Mouse (Mus musculus): ENCODE measurements around the gene Gm11567. TPM values are rescaled to one million over a fixed set of nuclear protein-coding genes. Genes with fewer than 3 reads are reported as not detected.
"Not testable (repeated sequence)": the region's sequence is repeated elsewhere in the genome, so short reads cannot be mapped to it uniquely, and the experiment has no call there.

Gm11567 gene
- not detected in 3 replicates for total RNA-seq (2017)

DNA sequence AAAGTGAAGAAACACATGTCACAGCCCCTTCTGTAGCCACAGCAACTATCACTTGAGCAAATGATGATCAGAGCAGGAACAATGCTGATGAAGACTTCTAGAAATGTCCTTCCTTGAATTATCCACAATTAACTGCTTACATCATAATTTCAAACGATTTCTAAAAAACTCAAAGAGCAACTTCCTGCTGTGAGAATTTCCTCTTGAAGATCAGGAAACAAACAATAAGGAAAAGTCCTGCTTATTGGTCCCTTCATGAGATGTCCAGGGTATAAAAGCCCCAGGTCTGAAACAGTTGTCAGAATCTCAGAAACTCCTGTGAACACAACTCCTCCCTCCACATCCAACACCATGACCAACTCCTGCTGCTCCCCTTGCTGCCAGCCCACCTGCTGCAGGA lies at the start of gene Gm11567:
Gene Gm11567, plus strand, starts transcription at position 301 of the 400 bp plus-strand sequence.
- not testable (repeated sequence) for ATAC-seq (replicated peaks; ENCODE audit: insufficient number of reproducible peaks, low FRiP score, low TSS enrichment, poor library complexity, severe bottlenecking)

- no peak for ATAC-seq (replicated peaks; ENCODE audit: insufficient number of reproducible peaks, low FRiP score, low TSS enrichment, poor library complexity, severe bottlenecking)
Measured at GRCm38 (mm10) chr11:99837966-99838365, 41.0 kb upstream of the Gm11567 start, which contains the start of gene 2300003K06Rik. TSS of gene 2300003K06Rik (minus strand) at chr11:99838066.

GRCm38 (mm10) chr11:99842185-99842584 lies 36.8 kb upstream of the Gm11567 start:
- ATAC-seq (replicated peaks; ENCODE audit: insufficient number of reproducible peaks, low FRiP score, low TSS enrichment, poor library complexity, severe bottlenecking) = no peak

- ATAC-seq (replicated peaks; ENCODE audit: insufficient number of reproducible peaks, low FRiP score, low TSS enrichment, poor library complexity, severe bottlenecking) = no peak
Measured at GRCm38 (mm10) chr11:99846746-99847145, 32.2 kb upstream of the Gm11567 start.

DNA sequence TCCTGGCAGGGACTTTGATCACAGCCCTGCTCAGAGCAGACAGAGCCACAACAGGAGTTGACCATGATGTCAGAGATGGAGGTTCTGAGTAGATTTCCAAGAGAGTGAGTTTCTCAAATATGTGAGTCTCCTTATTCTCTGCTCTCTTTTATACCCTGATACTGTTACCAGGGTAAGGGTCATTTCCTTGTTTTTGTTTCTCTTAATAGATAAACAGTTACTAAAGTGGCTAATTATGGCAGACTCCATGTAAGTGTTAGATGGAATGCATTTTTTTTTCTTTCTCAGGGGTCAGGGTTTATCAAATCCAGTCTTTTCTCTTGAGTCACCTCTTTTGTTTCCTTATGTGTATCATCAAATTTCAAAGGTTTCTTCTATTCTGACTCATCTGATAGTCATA lies 27.5 kb upstream of the Gm11567 start, which contains the start of gene Krtap4-16:
Gene Krtap4-16, minus strand, starts transcription at position 101 of the 400 bp plus-strand sequence.
- no peak for ATAC-seq (replicated peaks; ENCODE audit: insufficient number of reproducible peaks, low FRiP score, low TSS enrichment, poor library complexity, severe bottlenecking)

GRCm38 (mm10) chr11:99854121-99854520 lies 24.9 kb upstream of the Gm11567 start:
- ATAC-seq (replicated peaks; ENCODE audit: insufficient number of reproducible peaks, low FRiP score, low TSS enrichment, poor library complexity, severe bottlenecking) = no peak

DNA sequence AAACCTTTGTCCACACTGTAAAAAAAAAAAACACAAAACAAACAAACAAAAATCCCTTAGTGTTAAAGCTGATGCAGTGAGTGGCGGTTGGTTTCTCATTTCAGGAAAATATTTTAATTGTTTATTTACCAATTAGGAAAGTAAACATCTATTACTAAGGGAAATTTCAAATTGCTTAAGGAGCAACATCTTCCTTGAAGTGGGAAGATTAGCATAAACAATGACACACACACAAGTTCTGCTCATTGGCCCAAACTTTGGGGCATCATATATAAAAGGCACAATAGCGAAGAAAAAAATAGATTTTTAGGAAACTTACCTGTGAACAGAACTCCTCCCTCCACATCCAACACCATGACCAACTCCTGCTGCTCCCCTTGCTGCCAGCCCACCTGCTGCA lies 21.4 kb upstream of the Gm11567 start, which contains the start of gene Gm11568:
Gene Gm11568, plus strand, starts transcription at position 301 of the 400 bp plus-strand sequence.
- no peak for ATAC-seq (replicated peaks; ENCODE audit: insufficient number of reproducible peaks, low FRiP score, low TSS enrichment, poor library complexity, severe bottlenecking)

GRCm38 (mm10) chr11:99858761-99859160 lies 20.2 kb upstream of the Gm11567 start:
- no peak for ATAC-seq (replicated peaks; ENCODE audit: insufficient number of reproducible peaks, low FRiP score, low TSS enrichment, poor library complexity, severe bottlenecking)

GRCm38 (mm10) chr11:99864176-99864575 lies 14.8 kb upstream of the Gm11567 start, which contains the start of gene Gm11559:
TSS of gene Gm11559 (plus strand) at chr11:99864476.
- not testable (repeated sequence) for ATAC-seq (replicated peaks; ENCODE audit: insufficient number of reproducible peaks, low FRiP score, low TSS enrichment, poor library complexity, severe bottlenecking)

DNA sequence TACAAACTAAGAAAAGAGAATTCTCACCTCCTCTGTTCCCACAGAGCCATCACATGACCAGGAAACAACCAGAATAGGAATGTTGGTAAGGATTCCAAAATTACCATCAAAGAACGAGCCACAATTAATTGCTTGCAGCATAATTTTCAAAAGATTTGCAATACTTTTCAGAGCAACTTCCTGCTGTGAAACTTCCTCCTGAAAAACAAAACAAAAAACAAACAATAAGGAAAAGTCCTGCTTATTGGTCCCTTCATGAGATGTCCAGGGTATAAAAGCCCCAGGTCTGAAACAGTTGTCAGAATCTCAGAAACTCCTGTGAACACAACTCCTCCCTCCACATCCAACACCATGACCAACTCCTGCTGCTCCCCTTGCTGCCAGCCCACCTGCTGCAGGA lies 5.9 kb upstream of the Gm11567 start, which contains the start of gene Krtap9-1:
Gene Krtap9-1, plus strand, starts transcription at position 301 of the 400 bp plus-strand sequence.
- not testable (repeated sequence) for ATAC-seq (replicated peaks; ENCODE audit: insufficient number of reproducible peaks, low FRiP score, low TSS enrichment, poor library complexity, severe bottlenecking)

- ATAC-seq (replicated peaks; ENCODE audit: insufficient number of reproducible peaks, low FRiP score, low TSS enrichment, poor library complexity, severe bottlenecking) = no peak
Measured at GRCm38 (mm10) chr11:99907620-99908019, 28.6 kb downstream of the Gm11567 start, which contains the start of gene Krtap31-1. TSS of gene Krtap31-1 (plus strand) at chr11:99907920.

GRCm38 (mm10) chr11:99914451-99914850 lies 35.5 kb downstream of the Gm11567 start, which contains the start of gene Gm11565:
TSS of gene Gm11565 (plus strand) at chr11:99914751.
- ATAC-seq (replicated peaks; ENCODE audit: insufficient number of reproducible peaks, low FRiP score, low TSS enrichment, poor library complexity, severe bottlenecking) = no peak

Other genes with a start within 250 kb of the Gm11567 start
- gene Krtap4-2, start 244.1 kb upstream of the Gm11567 start, total RNA-seq (2017) = not detected in 3 replicates
- gene Krtap4-7, start 235.1 kb upstream of the Gm11567 start, total RNA-seq (2017) = not detected in 3 replicates
- gene Gm11555, start 229.0 kb upstream of the Gm11567 start, total RNA-seq (2017) = not detected in 3 replicates
- gene Gm11563, start 220.2 kb upstream of the Gm11567 start, total RNA-seq (2017) = not detected in 3 replicates
- not detected in 3 replicates for gene Krtap4-6, start 213.2 kb upstream of the Gm11567 start, total RNA-seq (2017)
- not detected in 3 replicates for gene Gm14190, start 188.4 kb upstream of the Gm11567 start, total RNA-seq (2017)
- gene Gm14180, start 144.9 kb upstream of the Gm11567 start, total RNA-seq (2017) = not detected in 3 replicates
- gene Gm11595, start 106.3 kb upstream of the Gm11567 start, total RNA-seq (2017) = not detected in 3 replicates
- not detected in 3 replicates for gene Krtap4-8, start 98.5 kb upstream of the Gm11567 start, total RNA-seq (2017)
- not detected in 3 replicates for gene Krtap4-9, start 94.0 kb upstream of the Gm11567 start, total RNA-seq (2017)
- gene Gm11596, start 85.7 kb upstream of the Gm11567 start, total RNA-seq (2017) = not detected in 3 replicates
- gene Gm11569, start 80.3 kb upstream of the Gm11567 start, total RNA-seq (2017) = not detected in 3 replicates
- not detected in 3 replicates for gene Gm11554, start 74.7 kb upstream of the Gm11567 start, total RNA-seq (2017)
- gene Krtap4-13, start 69.3 kb upstream of the Gm11567 start, total RNA-seq (2017) = not detected in 3 replicates
- gene Gm11564, start 63.5 kb upstream of the Gm11567 start, total RNA-seq (2017) = not detected in 3 replicates
- gene 2300003K06Rik, start 41.1 kb upstream of the Gm11567 start, total RNA-seq (2017) = not detected in 3 replicates
- gene Krtap4-16, start 27.6 kb upstream of the Gm11567 start, total RNA-seq (2017) = not detected in 3 replicates
- gene Gm11568, start 21.3 kb upstream of the Gm11567 start, total RNA-seq (2017) = not detected in 3 replicates
- not detected in 3 replicates for gene Gm11559, start 14.7 kb upstream of the Gm11567 start, total RNA-seq (2017)
- gene Krtap9-1, start 5.8 kb upstream of the Gm11567 start, total RNA-seq (2017) = not detected in 3 replicates
- not detected in 3 replicates for gene Krtap31-1, start 28.7 kb downstream of the Gm11567 start, total RNA-seq (2017)
- gene Gm11565, start 35.6 kb downstream of the Gm11567 start, total RNA-seq (2017) = not detected in 3 replicates
- not detected in 3 replicates for gene Krtap31-2, start 57.1 kb downstream of the Gm11567 start, total RNA-seq (2017)
- gene Krtap9-5, start 69.3 kb downstream of the Gm11567 start, total RNA-seq (2017) = not detected in 3 replicates
- not detected in 3 replicates for gene Krtap29-1, start 99.9 kb downstream of the Gm11567 start, total RNA-seq (2017)
- not detected in 3 replicates for gene Krtap16-1, start 107.4 kb downstream of the Gm11567 start, total RNA-seq (2017)
- not detected in 3 replicates for gene Krtap17-1, start 114.8 kb downstream of the Gm11567 start, total RNA-seq (2017)
- gene Krt33a, start 137.0 kb downstream of the Gm11567 start, total RNA-seq (2017) = not detected in 3 replicates
- not detected in 3 replicates for gene Krt33b, start 150.7 kb downstream of the Gm11567 start, total RNA-seq (2017)
- not detected in 3 replicates for gene Krt34, start 162.4 kb downstream of the Gm11567 start, total RNA-seq (2017)
- gene Krt31, start 171.4 kb downstream of the Gm11567 start, total RNA-seq (2017) = not detected in 3 replicates
- not detected in 3 replicates for gene Krt32, start 209.0 kb downstream of the Gm11567 start, total RNA-seq (2017)
- gene Krt35, start 217.1 kb downstream of the Gm11567 start, total RNA-seq (2017) = not detected in 3 replicates
- gene Krt36, start 226.4 kb downstream of the Gm11567 start, total RNA-seq (2017) = not detected in 3 replicates
- gene Krt13, start 242.4 kb downstream of the Gm11567 start, total RNA-seq (2017) = not detected in 3 replicates

Measured in monocyte, adult 5-6 weeks (primary cell).